Mouse (Mus musculus) testis, postnatal 10 days (tissue): Measurements from ENCODE around the gene Olfr544.
"Not testable (repeated sequence)": the region's sequence is repeated elsewhere in the genome, so short reads cannot be mapped to it uniquely, and the experiment has no call there.

Source experiments
- DNase-seq: peaks from one replicate; pipeline ENCODE4 v3.0.0; 2021; ENCODE audit warnings: low spot score

Gene Olfr544

DNA sequence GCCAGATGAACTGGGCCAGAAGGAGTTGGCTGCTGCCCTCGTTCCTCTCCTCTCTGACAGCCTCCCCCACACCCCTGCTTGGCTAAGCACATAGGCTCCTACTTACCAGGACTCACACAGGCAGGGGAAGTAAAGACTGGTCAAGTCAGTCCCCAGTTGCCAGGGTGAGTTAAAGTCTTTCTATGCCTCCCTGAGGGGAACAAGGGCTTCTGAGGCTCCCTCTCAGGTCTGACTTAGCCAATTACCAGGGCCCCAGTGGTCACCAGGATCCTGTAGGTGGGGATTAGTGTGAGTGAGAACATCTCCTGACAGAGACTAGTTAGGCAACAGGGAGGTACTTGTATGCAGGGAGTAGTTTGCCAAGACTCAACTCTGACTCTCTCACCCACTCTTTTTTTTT is at the start of gene Olfr544:
TSS of gene Olfr544 (minus strand) at position 153 of the 400 bp plus-strand sequence.
- DNase-seq: no peak

DNA sequence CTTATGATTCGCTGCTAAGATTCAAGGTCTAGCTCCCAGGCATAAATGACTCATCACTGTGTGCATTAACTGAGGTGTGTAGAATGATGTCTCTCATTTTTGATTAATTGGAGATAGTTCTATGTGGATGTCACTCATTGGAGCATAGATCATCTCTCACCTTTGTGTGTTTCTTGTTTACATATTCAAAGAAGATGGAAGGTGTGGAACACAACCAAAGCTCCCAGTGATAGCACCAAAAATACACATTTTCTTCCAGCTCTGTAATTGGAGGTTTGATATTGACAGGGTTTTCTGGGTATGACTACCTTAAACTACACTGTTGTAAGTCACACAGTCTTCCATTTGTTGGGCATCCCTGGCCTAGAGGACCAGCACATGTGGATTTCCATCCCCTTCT is 46.3 kb upstream of the Olfr544 start, which contains the start of gene Olfr547:
TSS of gene Olfr547 (plus strand) at position 301 of the 400 bp plus-strand sequence.
- DNase-seq: no peak

DNA sequence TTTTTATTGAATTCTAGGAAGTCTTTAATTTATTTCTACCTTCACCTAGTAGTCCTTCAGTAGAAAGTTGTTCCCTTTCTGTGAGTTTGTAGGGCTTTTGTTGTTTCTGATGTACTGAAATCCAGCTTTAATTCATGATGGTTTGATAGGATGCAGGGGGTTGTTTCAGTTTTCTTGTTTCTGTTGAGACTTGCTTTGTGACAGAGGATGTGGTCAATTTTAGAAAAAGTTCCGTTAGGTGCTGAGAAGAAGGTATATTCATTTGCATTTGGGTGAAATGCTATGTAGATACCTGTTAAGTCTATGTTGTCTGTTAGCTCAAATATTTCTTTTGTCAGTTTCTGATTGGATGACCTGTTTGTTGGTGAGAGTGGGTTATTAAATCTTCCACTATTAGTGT is 40.9 kb upstream of the Olfr544 start:
- DNase-seq: no peak

DNA sequence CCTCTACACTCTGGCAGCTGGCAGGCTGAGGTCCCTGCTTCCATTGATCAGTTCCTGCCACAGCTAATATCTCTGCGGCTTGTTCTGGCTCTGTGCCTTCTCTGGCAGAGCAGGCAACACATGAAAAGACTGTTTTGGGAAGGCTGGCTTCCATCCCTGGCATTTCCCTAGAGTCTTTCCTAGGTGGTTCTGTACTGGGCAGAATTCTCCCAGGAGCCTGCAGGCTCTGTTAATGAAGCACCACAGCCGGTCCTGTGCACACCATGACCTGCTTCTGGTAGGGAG is 28.9 kb upstream of the Olfr544 start:
- no peak for DNase-seq

DNA sequence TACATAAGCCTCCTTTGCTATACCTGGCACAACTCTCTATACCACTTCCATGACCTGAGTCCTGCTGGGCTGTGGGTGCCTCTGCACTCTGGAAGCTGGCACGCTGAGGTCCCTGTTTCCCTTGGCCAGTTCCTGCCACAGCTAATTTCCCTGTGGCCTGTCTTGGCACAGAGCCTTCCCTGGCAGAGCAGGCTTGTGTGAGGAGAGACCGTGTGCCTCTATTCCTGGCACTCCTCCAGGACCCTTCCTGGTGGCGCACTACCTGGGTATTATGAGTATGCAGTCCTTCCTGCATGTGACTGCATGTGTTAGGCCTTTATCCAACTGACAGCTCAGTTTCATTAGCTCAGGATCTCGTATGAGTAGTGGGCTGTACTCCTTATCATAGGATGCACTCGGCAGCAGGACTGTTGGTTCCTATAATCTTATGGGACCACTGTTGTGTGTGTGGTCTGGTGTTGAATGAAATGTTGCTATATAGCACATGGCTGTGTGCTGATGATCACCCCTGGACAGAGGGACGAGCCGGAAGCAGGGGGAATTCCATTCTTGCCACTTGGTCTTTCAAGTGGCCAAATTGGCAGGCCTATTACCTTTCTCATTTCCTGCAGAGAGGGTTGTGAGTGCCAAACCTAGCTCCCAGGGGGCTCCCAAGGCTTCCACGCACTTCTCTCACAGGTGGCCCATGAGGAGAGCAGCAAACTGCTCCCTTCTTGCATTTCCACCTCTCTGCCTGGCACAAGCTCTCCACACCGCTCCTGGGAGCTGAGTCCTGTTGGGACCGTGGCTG is 28.3 kb upstream of the Olfr544 start:
- no peak for DNase-seq

DNA sequence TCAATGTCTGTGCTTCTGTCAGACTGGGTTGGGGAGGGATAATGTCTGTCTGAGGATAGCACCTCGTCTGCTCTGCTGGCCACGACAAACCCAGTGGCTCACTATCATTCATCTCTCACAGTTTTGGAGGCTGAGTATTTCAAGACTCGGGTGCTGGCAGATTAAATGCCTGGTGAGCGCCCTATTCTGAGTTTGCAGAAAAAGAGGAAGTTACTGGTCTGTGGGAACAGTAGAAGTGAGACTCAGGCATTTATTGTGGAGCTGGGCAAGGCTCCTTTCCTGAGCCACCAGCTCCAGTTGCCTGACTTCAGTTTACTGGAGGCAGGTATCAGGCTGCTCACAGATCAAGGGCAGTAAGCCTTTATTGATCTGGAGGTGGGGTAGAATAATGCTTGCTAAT is 26.0 kb upstream of the Olfr544 start:
- DNase-seq: no peak

DNA sequence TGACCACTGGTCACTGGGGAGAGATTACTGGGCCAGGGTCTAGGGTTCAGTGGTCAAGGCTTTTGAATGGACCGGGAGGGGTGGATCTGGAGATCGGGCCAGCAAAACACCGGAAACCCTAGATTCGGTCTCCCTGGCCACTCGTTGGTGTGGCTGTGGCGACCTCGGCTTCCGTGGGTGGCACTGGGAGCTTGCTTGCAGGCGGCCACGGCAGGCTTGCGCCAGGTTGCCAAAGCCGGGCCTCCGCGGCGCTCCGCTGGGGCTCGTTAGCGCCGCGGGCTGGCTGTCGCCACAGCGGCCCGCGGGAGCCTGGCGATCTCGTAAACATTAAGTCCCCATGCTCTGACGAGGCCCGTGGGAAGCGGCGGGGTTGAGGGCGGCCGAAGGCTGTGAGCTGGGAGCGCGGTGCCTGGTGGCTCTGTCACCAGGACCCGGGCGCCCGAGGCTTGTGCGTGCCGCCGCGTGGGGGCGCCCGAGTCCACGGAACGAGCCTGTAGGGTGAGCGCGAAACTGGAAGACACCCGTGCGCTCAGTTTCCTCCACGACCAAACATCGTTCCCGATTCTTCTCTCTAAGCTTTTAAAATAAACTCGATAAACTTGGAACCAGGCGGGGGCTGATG is 24.8 kb upstream of the Olfr544 start:
- peak; percentile 95 for DNase-seq

DNA sequence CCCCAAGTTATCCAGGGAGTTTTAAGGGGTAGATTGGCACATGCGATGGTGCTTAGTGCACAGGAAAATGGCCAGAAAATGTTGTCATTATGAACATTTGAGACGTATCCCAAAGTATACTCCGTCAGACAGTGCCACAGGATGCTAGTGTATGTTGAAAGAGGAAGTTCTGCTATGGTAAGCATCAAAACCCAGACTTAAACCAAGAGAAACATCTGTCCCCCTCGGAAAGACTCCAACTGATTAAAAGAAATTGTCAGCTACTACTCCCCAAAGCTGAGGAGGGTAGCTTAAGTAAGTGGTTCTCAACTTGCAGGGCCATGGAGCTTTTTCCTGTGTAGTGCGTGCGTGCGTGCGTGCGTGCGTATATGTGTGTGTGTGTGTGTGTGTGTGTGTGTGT is 23.8 kb upstream of the Olfr544 start:
- no peak for DNase-seq

DNA sequence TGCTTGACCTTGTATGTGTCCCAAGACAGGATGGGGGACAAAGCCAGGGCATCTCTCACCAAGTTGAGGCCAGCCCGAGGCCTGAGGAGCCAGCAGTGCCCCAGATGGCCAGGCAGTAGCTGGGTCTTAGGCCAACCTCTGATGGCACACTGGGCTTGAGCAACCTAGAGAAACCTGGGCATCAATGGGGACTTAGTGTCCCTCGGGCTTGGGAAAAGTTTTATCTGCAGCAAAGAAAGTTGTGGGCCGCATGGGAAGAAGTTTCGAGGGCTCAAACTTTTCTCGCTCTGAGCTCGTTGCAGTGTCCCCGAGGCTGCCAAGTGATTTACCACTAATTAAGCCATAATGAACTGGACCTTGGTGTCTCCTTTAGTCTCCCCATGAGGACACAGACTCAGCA is 21.6 kb upstream of the Olfr544 start:
- no peak for DNase-seq

DNA sequence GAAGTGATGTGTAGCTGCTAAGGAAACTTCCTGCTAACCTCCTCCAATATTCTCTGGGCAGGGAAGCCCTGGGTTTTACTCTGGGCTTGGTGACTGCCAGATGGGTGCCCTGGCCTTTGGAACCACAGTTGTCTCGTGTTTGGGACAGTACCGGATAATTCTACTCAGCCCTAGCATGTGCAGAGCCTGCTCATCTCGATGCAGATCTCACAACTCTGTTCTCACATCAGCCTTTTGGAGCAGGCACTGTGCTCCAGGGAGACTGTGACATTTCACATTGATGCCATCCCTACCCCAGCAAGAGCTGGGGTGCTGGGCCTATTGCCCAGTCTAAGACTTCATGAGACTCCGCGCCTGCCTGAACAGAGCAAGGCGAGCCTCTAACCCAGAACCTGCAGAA is 20.6 kb upstream of the Olfr544 start:
- no peak for DNase-seq

DNA sequence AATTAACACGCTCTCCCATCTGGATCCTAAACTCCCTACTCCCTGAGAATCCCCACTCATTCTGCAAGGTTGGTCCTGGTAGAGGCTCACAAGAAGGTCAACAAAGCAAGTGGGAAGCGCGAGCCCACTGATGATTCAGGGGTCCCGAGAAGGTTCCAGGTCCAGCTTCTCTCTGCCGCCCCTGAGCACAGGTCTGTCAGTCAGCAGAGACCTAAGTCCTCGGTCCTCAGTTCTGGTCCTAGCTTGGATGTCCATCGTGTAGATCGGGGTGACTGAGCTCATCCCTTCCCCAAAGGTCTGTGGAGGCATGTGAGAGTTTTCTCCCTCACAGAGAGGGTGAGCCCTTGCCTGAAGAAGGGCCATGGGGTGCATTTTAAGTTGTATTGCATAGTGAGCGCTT is 20.0 kb upstream of the Olfr544 start:
- DNase-seq: no peak

DNA sequence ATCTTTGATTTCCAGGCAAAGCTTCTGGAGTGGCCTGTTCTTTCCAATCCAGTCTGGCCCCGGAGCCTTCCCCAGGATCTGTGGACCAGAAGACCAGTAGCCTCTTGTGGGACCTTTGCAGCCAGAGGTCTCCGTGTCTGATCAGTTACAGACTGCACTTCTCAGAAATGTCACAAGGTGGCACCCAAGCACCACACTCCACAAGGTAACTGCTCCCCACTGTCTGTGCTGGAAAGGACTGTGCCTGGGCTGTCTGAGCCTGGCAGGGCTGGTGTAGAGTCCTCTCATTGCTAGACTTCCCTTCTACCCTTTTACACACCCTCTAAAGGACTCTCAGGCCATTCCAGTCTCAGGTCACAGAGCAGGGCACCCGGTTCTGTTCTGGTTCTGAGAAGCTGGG is 18.7 kb upstream of the Olfr544 start:
- DNase-seq: peak; percentile 77

DNA sequence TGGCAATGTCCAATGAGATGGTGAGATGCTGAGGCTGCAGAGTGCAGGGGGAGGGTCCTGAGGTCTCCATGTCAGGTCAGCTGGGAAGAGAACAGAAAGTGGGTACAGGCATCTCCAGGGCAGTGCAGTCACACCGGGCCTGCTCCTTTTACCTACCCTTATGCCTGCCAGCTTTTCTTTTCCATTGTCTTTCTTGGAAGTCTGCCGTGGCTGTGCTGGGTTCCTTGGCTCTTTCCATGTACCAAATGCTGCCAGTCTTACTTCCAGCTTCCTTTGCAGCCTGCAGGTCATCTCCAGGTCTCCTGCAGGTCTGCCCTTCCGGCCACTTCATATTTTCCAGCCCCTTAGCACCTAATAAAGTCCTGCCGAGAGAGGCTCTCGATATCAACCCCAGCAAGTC is 13.9 kb upstream of the Olfr544 start:
- no peak for DNase-seq

DNA sequence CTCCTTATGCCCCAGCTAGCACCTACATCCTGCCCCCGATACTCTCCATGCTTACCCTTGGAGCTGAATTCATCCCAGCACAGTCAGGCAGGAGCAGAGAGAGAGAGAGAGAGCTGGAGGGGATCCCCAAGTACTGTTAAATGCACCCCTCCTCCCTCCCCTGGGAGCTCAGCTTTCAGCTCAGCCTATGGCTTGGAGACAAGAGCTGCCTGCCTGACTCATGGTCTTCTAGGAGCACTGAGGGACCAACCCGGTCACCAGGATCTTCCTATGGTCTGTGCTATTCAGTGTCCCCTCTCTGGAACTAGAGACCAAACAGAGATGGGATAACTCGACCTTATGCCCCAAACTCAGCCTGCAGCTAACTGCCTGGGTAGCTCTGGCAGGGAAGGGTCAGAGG is 11.4 kb upstream of the Olfr544 start, which contains the start of gene Olfr545:
TSS of gene Olfr545 (minus strand) at position 101 of the 400 bp plus-strand sequence.
- DNase-seq: no peak

DNA sequence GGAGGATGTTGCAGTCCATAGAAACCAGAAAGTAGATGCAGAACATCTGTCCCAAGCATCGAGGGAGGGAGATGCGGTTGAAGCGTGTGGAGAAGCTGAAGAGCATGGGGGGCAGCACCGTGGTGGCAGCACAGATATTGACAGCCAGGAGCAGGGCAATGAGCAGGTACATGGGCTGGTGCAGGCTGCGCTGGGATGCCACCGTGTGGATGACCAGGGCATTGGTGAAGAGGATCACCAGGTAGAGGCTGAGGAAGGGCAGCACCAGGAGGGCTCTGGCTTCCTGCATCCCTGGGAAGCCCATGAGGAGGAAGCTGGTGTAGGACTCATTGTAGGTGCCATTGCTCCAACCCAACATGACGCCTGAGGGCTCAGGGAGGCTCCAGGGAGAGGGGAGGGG is 6.3 kb upstream of the Olfr544 start:
- not testable (repeated sequence) for DNase-seq

DNA sequence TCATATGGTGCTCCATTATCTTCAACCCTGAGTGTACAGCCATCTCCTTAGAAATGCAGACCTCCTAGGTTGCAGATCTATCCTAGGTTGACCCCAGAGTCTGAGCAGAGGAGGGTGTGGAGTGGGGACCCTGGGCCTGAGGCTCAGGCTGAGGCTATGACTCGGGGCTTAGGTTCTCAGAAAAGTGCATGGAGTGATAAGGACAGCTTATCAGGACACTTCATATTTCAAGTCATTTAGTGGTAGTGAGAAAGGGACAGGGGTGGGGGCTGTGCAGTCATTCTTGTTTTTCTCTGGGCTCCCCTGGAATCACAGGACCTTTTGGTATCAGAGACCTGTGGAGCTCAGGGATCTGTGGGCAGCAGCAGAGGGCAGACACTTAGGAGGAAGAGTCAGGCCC is 2.0 kb downstream of the Olfr544 start:
- no peak for DNase-seq

DNA sequence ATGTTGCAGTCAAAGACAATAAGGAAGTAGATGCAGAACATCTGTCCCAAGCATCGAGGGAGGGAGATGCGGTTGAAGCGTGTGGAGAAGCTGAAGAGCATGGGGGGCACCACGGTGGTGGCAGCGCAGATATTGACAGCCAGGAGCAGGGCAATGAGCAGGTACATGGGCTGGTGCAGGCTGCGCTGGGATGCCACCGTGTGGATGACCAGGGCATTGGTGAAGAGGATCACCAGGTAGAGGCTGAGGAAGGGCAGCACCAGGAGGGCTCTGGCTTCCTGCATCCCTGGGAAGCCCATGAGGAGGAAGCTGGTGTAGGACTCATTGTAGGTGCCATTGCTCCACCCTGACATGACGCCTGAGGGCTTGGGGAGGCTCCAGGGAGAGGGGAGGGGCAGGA is 3.3 kb downstream of the Olfr544 start:
- DNase-seq: not testable (repeated sequence)

DNA sequence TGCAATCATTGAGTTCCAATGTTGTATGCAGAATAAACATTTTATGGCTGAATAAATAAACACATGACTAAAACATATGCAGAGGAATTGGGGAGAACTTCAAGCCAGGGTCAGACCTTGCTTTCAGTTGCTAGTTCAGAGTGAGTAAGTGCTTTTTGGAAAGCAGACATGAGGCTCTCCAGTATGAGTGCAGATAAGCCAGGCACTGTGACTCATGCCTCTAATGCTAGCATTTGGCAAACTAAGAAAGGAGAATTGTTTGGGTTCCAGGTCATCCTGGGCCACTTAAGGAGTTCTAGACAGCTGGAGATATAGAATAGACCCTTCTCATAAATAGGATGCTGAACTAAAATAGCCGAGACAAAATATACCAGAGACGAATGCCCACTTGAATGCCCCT is 4.4 kb downstream of the Olfr544 start:
- DNase-seq: no peak

DNA sequence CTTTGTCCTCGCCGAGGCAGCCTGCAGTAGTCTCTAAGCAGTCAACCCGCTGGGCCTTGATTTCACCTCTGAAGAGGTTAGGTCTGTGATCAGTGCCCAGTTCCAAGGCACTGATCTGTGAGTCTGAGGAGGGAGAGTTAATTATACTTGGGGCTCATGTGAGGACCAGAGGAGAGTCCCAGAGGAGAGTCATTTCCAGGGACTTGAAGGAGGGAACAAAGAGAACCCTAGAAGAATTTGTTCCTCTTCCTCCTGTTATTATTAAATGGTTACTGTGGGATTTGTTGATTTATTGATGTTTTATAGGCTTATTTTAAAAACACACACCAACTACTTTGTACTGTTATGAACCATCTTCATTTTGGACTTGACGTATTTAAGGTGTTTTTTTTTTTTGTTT is 6.5 kb downstream of the Olfr544 start, which contains the start of gene Olfr543:
TSS of gene Olfr543 (minus strand) at position 101 of the 400 bp plus-strand sequence.
- DNase-seq: no peak

DNA sequence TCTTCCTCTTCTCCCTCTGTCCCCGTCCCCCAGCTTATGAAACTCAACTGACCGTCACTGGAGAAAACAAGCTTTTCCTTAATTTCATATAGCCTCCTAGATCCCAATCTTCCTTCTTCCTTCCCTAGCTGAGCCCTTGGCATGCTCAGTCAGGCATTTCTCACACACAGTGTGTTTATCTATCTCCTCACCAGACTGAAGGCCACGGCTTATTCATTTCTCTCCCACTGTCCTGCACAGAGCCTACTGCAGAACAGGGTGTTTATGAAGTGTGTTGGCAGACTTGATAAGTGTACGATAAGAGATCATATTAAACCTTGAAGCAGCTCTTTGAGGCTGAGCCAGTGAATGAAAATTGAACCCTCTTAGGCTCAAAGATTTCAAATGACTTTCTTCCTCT is 7.3 kb downstream of the Olfr544 start:
- DNase-seq: no peak

DNA sequence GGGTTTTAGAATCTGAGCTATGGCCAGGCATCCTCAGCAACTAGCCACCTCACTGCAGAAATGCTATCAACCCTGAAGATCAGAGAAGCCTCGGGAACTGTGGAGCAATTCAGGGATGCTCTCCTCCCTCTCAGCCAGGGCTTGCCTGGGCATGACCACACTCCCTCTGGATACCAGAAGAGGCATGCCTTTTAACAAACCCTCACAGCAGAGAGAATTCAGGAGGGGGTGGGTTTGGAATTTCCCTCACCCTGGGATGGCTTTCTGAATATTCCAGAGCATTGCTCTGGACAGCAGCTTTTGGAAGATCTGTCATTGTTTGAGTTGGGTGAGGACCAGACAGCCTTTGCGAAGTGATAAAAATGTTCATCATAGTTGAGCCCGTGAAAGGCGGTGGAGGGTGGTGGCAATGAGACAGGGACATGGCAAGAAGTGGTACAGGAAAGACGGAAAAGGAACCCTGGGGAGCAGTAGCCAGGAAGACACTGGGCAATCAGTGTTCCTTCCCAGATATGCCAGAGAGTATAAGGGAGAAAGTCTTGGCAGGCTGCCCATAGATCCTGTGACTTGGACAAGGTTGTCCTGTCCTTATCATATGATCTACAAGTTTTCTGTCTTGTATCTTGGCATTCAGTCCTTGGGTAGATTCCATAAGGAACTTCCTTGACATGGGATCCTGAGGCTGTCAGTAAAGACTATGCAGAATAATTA is 8.6 kb downstream of the Olfr544 start:
- peak; percentile 73 for DNase-seq

DNA sequence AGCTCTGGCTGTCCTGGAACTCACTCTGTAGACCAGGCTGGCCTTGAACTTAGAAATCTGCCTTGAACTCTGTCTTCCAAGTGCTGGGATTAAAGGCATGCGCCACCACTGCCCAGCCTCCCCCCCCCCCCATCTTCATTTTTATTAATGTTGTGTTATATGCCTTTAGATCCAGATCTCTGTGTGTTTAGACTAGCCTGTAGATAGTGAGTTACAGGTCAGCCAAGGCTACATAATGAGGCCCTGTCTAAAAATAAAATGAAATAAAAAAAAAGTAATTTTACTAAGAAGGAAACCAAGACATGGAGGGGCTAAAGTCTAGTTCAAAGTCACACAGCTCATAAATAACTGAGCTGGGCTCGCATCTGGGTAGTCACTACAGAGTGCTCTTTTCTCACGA is 9.2 kb downstream of the Olfr544 start:
- DNase-seq: no peak

DNA sequence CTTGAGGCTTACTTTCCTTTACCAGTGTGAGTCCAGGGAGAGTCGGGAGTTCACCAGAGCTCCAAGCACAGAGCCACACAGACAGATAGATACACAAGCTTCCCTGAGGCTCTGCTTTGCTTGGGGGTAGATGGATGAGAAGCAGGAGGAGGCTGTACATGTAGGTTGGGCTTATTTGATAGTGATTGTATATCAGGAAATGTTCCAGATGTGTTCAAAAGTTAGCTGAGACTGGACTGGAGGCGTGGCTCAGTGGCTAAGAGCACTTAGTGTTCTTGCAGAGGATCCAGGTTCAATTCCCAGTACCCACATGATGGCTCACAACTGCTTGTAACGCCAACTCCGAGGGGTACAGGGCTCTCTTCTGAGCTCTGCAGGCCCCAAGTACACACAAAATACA is 9.7 kb downstream of the Olfr544 start:
- DNase-seq: no peak
